Mouse (Mus musculus): ENCODE measurements at regions not wholly inside any gene's neighbourhood (a gene's known extent, or its start where the extent isn't known, plus 50 kb on each side); places are given as distances from the start of the nearest gene placed in this dataset.

GRCm38 (mm10) chr2:160510635-160511421 lies 134.9 kb upstream of the Top1 start:
- Histone ChIP-seq H3K36me3 (ENCODE audit: control insufficient read depth, insufficient read depth, low read length) (no peaks in the 10 kb centered on the region), H3K27ac (replicated peaks; ENCODE audit: low read depth, low read length) (no peak overlapping the region), H3K9ac (ENCODE audit: low read length) (no peak overlapping the region), H3K9me3 (ENCODE audit: control insufficient read depth, low read length) (no peaks in the 10 kb centered on the region), H3K4me3 (ENCODE audit: low read depth, low read length) (no peak overlapping the region), H3K27me3 (ENCODE audit: control insufficient read depth, insufficient read depth, low read length) (0 out of 2 replicates have a peak, but pooled peaks cover 3% of the 10 kb centered on the region), H3K4me1 (ENCODE audit: control insufficient read depth, insufficient read depth, low read length) (no peaks in the 10 kb centered on the region), H3K4me2 (ENCODE audit: low read depth, severe bottlenecking) (no peak overlapping the region)
- 71% methylated on average over 14 of the region's 14 CpGs for WGBS
- ATAC-seq (ENCODE audit: insufficient number of reproducible peaks, low FRiP score, low TSS enrichment, low read depth) = no peak
- DNase-seq (ENCODE audit: low spot score) = no peak

GRCm38 (mm10) chr2:160515621-160516020 lies 130.1 kb upstream of the Top1 start:
- Histone ChIP-seq H3K27me3 (ENCODE audit: control insufficient read depth, insufficient read depth, low read length) (0 out of 2 replicates have a peak, but pooled peaks cover 3% of the 10 kb centered on the region), H3K4me1 (ENCODE audit: control insufficient read depth, insufficient read depth, low read length) (no peaks in the 10 kb centered on the region), H3K27ac (replicated peaks; ENCODE audit: low read depth, low read length) (no peak overlapping the region), H3K9ac (ENCODE audit: low read length) (no peak overlapping the region), H3K9me3 (ENCODE audit: control insufficient read depth, low read length) (no peaks in the 10 kb centered on the region), H3K4me2 (ENCODE audit: low read depth, severe bottlenecking) (no peak overlapping the region), H3K36me3 (ENCODE audit: control insufficient read depth, insufficient read depth, low read length) (no peaks in the 10 kb centered on the region), H3K4me3 (ENCODE audit: low read depth, low read length) (no peak overlapping the region)
- WGBS = 50% methylated on average over 6 of the region's 6 CpGs
- ATAC-seq (ENCODE audit: insufficient number of reproducible peaks, low FRiP score, low TSS enrichment, low read depth) (no peak), DNase-seq (ENCODE audit: low spot score) (no peak)

GRCm38 (mm10) chr2:160516526-160516925 lies 129.2 kb upstream of the Top1 start:
- Histone ChIP-seq H3K27ac (replicated peaks; ENCODE audit: low read depth, low read length) (no peak overlapping the region), H3K9me3 (ENCODE audit: control insufficient read depth, low read length) (no peaks in the 10 kb centered on the region), H3K27me3 (ENCODE audit: control insufficient read depth, insufficient read depth, low read length) (0 out of 2 replicates have a peak, but pooled peaks cover 3% of the 10 kb centered on the region), H3K36me3 (ENCODE audit: control insufficient read depth, insufficient read depth, low read length) (no peaks in the 10 kb centered on the region), H3K4me3 (ENCODE audit: low read depth, low read length) (no peak overlapping the region), H3K9ac (ENCODE audit: low read length) (no peak overlapping the region), H3K4me1 (ENCODE audit: control insufficient read depth, insufficient read depth, low read length) (no peaks in the 10 kb centered on the region), H3K4me2 (ENCODE audit: low read depth, severe bottlenecking) (no peak overlapping the region)
- WGBS = 24% methylated on average over 6 of the region's 6 CpGs
- ATAC-seq (ENCODE audit: insufficient number of reproducible peaks, low FRiP score, low TSS enrichment, low read depth) = no peak
- DNase-seq (ENCODE audit: low spot score) = no peak

- Histone ChIP-seq H3K27me3 (ENCODE audit: control insufficient read depth, insufficient read depth, low read length) (no peaks in the 10 kb centered on the region), H3K9ac (ENCODE audit: low read length) (no peak overlapping the region), H3K4me3 (ENCODE audit: low read depth, low read length) (no peak overlapping the region), H3K36me3 (ENCODE audit: control insufficient read depth, insufficient read depth, low read length) (no peaks in the 10 kb centered on the region), H3K4me1 (ENCODE audit: control insufficient read depth, insufficient read depth, low read length) (peaks cover 4% of the 10 kb centered on the region), H3K27ac (replicated peaks; ENCODE audit: low read depth, low read length) (no peak overlapping the region), H3K9me3 (ENCODE audit: control insufficient read depth, low read length) (no peaks in the 10 kb centered on the region), H3K4me2 (ENCODE audit: low read depth, severe bottlenecking) (no peak overlapping the region)
- 77% methylated on average over 9 of the region's 9 CpGs for WGBS
- DNase-seq (ENCODE audit: low spot score) (no peak), ATAC-seq (ENCODE audit: insufficient number of reproducible peaks, low FRiP score, low TSS enrichment, low read depth) (no peak)
Measured at GRCm38 (mm10) chr2:160525301-160526205, 120.1 kb upstream of the Top1 start.

- ATAC-seq (ENCODE audit: insufficient number of reproducible peaks, low FRiP score, low TSS enrichment, low read depth) (no peak), DNase-seq (ENCODE audit: low spot score) (peak; percentile 75)
- peaks cover 4% of the 10 kb centered on the region for H3K4me1 ChIP-seq (ENCODE audit: control insufficient read depth, insufficient read depth, low read length)
- no peaks in the 10 kb centered on the region for H3K36me3 ChIP-seq (ENCODE audit: control insufficient read depth, insufficient read depth, low read length)
- no peaks in the 10 kb centered on the region for H3K9me3 ChIP-seq (ENCODE audit: control insufficient read depth, low read length)
- WGBS = 13% methylated on average over 8 of the region's 8 CpGs
- H3K4me2 ChIP-seq (ENCODE audit: low read depth, severe bottlenecking) = no peak overlapping the region
- no peak overlapping the region for H3K9ac ChIP-seq (ENCODE audit: low read length)
- no peaks in the 10 kb centered on the region for H3K27me3 ChIP-seq (ENCODE audit: control insufficient read depth, insufficient read depth, low read length)
- H3K27ac ChIP-seq (replicated peaks; ENCODE audit: low read depth, low read length) = no peak overlapping the region; the same call in 1 of the 2 replicates
- H3K4me3 ChIP-seq (ENCODE audit: low read depth, low read length) = no peak overlapping the region
Measured at GRCm38 (mm10) chr2:160526377-160527125, 119.1 kb upstream of the Top1 start.

- ATAC-seq (ENCODE audit: insufficient number of reproducible peaks, low FRiP score, low TSS enrichment, low read depth) (no peak), DNase-seq (ENCODE audit: low spot score) (no peak)
- H3K4me1 ChIP-seq (ENCODE audit: control insufficient read depth, insufficient read depth, low read length) = peaks cover 4% of the 10 kb centered on the region
- WGBS = 52% methylated on average over 7 of the region's 7 CpGs
- H3K4me2 ChIP-seq (ENCODE audit: low read depth, severe bottlenecking) = no peak overlapping the region
- no peaks in the 10 kb centered on the region for H3K36me3 ChIP-seq (ENCODE audit: control insufficient read depth, insufficient read depth, low read length)
- H3K27me3 ChIP-seq (ENCODE audit: control insufficient read depth, insufficient read depth, low read length) = no peaks in the 10 kb centered on the region
- H3K27ac ChIP-seq (replicated peaks; ENCODE audit: low read depth, low read length) = no peak overlapping the region
- H3K9me3 ChIP-seq (ENCODE audit: control insufficient read depth, low read length) = no peaks in the 10 kb centered on the region
- H3K4me3 ChIP-seq (ENCODE audit: low read depth, low read length) = no peak overlapping the region
- no peak overlapping the region for H3K9ac ChIP-seq (ENCODE audit: low read length)
Measured at GRCm38 (mm10) chr2:160529306-160529705, 116.4 kb upstream of the Top1 start.

GRCm38 (mm10) chr2:160530377-160530776 lies 115.3 kb upstream of the Top1 start:
- H3K27me3 ChIP-seq (ENCODE audit: control insufficient read depth, insufficient read depth, low read length) = no peaks in the 10 kb centered on the region
- WGBS = 13% methylated on average over 3 of the region's 3 CpGs

GRCm38 (mm10) chr2:160537319-160537719 lies 108.4 kb upstream of the Top1 start:
- no peaks in the 10 kb centered on the region; the same call in 1 of the 2 replicates for H3K4me1 ChIP-seq (ENCODE audit: control insufficient read depth, insufficient read depth, low read length)
- H3K9ac ChIP-seq (ENCODE audit: low read length) = no peak overlapping the region
- DNase-seq (ENCODE audit: low spot score) (peak; percentile 36), ATAC-seq (ENCODE audit: insufficient number of reproducible peaks, low FRiP score, low TSS enrichment, low read depth) (no peak)
- 24% methylated on average over 8 of the region's 8 CpGs for WGBS
- H3K27me3 ChIP-seq (ENCODE audit: control insufficient read depth, insufficient read depth, low read length) = no peaks in the 10 kb centered on the region
- no peak overlapping the region for H3K27ac ChIP-seq (replicated peaks; ENCODE audit: low read depth, low read length)
- no peaks in the 10 kb centered on the region for H3K36me3 ChIP-seq (ENCODE audit: control insufficient read depth, insufficient read depth, low read length)
- no peak overlapping the region for H3K4me2 ChIP-seq (ENCODE audit: low read depth, severe bottlenecking)
- no peaks in the 10 kb centered on the region for H3K9me3 ChIP-seq (ENCODE audit: control insufficient read depth, low read length)
- H3K4me3 ChIP-seq (ENCODE audit: low read depth, low read length) = no peak overlapping the region

More at GRCm38 (mm10) chr2:160530377-160530776, 115.3 kb upstream of the Top1 start:
- Histone ChIP-seq H3K4me1 (ENCODE audit: control insufficient read depth, insufficient read depth, low read length) (peaks cover 4% of the 10 kb centered on the region), H3K9ac (ENCODE audit: low read length) (no peak overlapping the region), H3K4me3 (ENCODE audit: low read depth, low read length) (no peak overlapping the region), H3K4me2 (ENCODE audit: low read depth, severe bottlenecking) (no peak overlapping the region), H3K9me3 (ENCODE audit: control insufficient read depth, low read length) (no peaks in the 10 kb centered on the region), H3K27ac (replicated peaks; ENCODE audit: low read depth, low read length) (no peak overlapping the region), H3K36me3 (ENCODE audit: control insufficient read depth, insufficient read depth, low read length) (no peaks in the 10 kb centered on the region)
- ATAC-seq (ENCODE audit: insufficient number of reproducible peaks, low FRiP score, low TSS enrichment, low read depth) (0 out of 2 replicates have a peak, but pooled peaks have one; percentile 19), DNase-seq (ENCODE audit: low spot score) (peak; percentile 57)
